Mouse (Mus musculus) MEL (cell line): ENCODE results near the gene Lrrfip1. TPM values are rescaled to one million over a fixed set of nuclear protein-coding genes. Genes with fewer than 3 reads are reported as not detected.

ENCODE experiments used
- DNase-seq: peaks from one replicate; pipeline ENCODE4 v3.0.0; 2011; ENCODE audit warnings: low read depth, low spot score
- H3K27ac ChIP-seq: 2 replicates; pipeline ENCODE4 v1.5.1; 2012; ENCODE audit warnings: low read depth, mild to moderate bottlenecking, control low read depth, low read length, moderate library complexity; ENCODE audit not compliant: control insufficient read depth
- H3K27me3 ChIP-seq, 2 experiments: fragments of 150-350 bp in 1 of 2; sonication (generic) in 1 of 2; 2 replicates each; pipeline ENCODE4 v1.6.1; 2012; ENCODE audit warnings: low read length in 2 of 2, mild to moderate bottlenecking in 2 of 2, improper control_type of control experiment in 1 of 2, moderate library complexity in 1 of 2; ENCODE audit not compliant: insufficient read depth in 2 of 2, control insufficient read depth in 1 of 2
- H3K36me3 ChIP-seq, 2 experiments: 2 replicates each; pipeline ENCODE4 v1.6.1; 2012 to 2014; ENCODE audit warnings: low read length in 2 of 2, improper control_type of control experiment in 1 of 2, inconsistent platforms in 1 of 2, mild to moderate bottlenecking in 1 of 2; ENCODE audit not compliant: insufficient read depth in 2 of 2, control insufficient read depth in 1 of 2
- H3K4me1 ChIP-seq, 2 experiments: fragments of 150-350 bp in 1 of 2; sonication (generic) in 1 of 2; 2 replicates each; pipeline ENCODE4 v1.6.1; 2012; ENCODE audit warnings: low read length in 2 of 2, improper control_type of control experiment in 1 of 2, mild to moderate bottlenecking in 1 of 2; ENCODE audit not compliant: insufficient read depth in 2 of 2, control insufficient read depth in 1 of 2
- H3K4me3 ChIP-seq, 2 experiments: fragments of 150-350 bp in 1 of 2; sonication (generic) in 1 of 2; 2 replicates each; pipeline ENCODE4 v1.5.1; 2012; ENCODE audit warnings: low read depth in 2 of 2, low read length in 2 of 2, mild to moderate bottlenecking in 2 of 2, moderate library complexity in 2 of 2, control low read depth in 1 of 2, improper control_type of control experiment in 1 of 2; ENCODE audit not compliant: control insufficient read depth in 1 of 2, insufficient read depth in 1 of 2
- H3K79me2 ChIP-seq: 2 replicates; pipeline ENCODE4 v1.6.1; 2012; ENCODE audit warnings: mild to moderate bottlenecking, low read length, moderate library complexity; ENCODE audit not compliant: control insufficient read depth, poor library complexity, insufficient read depth
- H3K9ac ChIP-seq: 2 replicates; pipeline ENCODE4 v1.6.1; 2012; ENCODE audit warnings: low read depth, mild to moderate bottlenecking, control low read depth, low read length, moderate library complexity; ENCODE audit not compliant: control insufficient read depth, poor library complexity, severe bottlenecking
- H3K9me3 ChIP-seq: fragments of 150-350 bp; sonication (generic); replicated peaks from 2 replicates; pipeline ENCODE4 v1.6.1; 2012; ENCODE audit warnings: mild to moderate bottlenecking, low read length, improper control_type of control experiment, moderate library complexity; ENCODE audit not compliant: insufficient read depth
- BHLHE40 ChIP-seq: IDR thresholded peaks from 2 replicates; pipeline ENCODE4 v1.6.1; 2012; ENCODE audit warnings: low read depth, mild to moderate bottlenecking, inconsistent platforms, low read length, improper control_type of control experiment, borderline replicate concordance
- CHD1 ChIP-seq: IDR thresholded peaks from 2 replicates; pipeline ENCODE4 v1.6.1; 2012; ENCODE audit warnings: low read depth, mild to moderate bottlenecking, inconsistent platforms, low read length, improper control_type of control experiment
- CHD2 ChIP-seq: IDR thresholded peaks from 2 replicates; pipeline ENCODE4 v1.6.1; 2011; ENCODE audit warnings: low read length, improper control_type of control experiment
- CTCF ChIP-seq, 3 experiments: IDR thresholded peaks in 2 of 3; conservative IDR thresholded peaks in 1 of 3; 2 replicates each; pipeline ENCODE4 v1.5.1; 2011 to 2012; ENCODE audit warnings: low read length in 3 of 3, low read depth in 2 of 3, mild to moderate bottlenecking in 2 of 3, improper control_type of control experiment in 1 of 3, inconsistent platforms in 1 of 3, mixed read lengths in 1 of 3, moderate library complexity in 1 of 3; ENCODE audit not compliant: control insufficient read depth in 1 of 3, insufficient read depth in 1 of 3, poor library complexity in 1 of 3, severe bottlenecking in 1 of 3
- E2F4 ChIP-seq: IDR thresholded peaks from 2 replicates; pipeline ENCODE4 v1.6.1; 2011; ENCODE audit warnings: low read depth, low read length, improper control_type of control experiment, borderline replicate concordance
- EP300 ChIP-seq, 2 experiments: IDR thresholded peaks; 2 replicates each; pipeline ENCODE4 v1.6.1; 2011; ENCODE audit warnings: improper control_type of control experiment in 2 of 2, low read length in 2 of 2, low read depth in 1 of 2, mild to moderate bottlenecking in 1 of 2
- ETS1 ChIP-seq: IDR thresholded peaks from 2 replicates; pipeline ENCODE4 v1.6.1; 2012; ENCODE audit warnings: low read depth, mild to moderate bottlenecking, inconsistent platforms, low read length, improper control_type of control experiment, moderate library complexity
- GABPA ChIP-seq: IDR thresholded peaks from 2 replicates; pipeline ENCODE4 v1.6.1; 2012; ENCODE audit warnings: low read depth, mild to moderate bottlenecking, inconsistent platforms, low read length, improper control_type of control experiment, moderate library complexity
- GATA1 ChIP-seq: IDR thresholded peaks from 2 replicates; pipeline ENCODE4 v1.6.1; 2011; ENCODE audit warnings: low read depth, low read length, improper control_type of control experiment
- HCFC1 ChIP-seq: IDR thresholded peaks from 2 replicates; pipeline ENCODE4 v1.6.1; 2012; ENCODE audit warnings: low read depth, mild to moderate bottlenecking, inconsistent platforms, low read length, improper control_type of control experiment, moderate library complexity
- JUND ChIP-seq: IDR thresholded peaks from 2 replicates; pipeline ENCODE4 v1.6.1; 2011; ENCODE audit warnings: low read depth, mild to moderate bottlenecking, improper control_type of control experiment, low read length
- KAT2A ChIP-seq: conservative IDR thresholded peaks from 2 replicates; pipeline ENCODE4 v1.6.1; 2012; ENCODE audit warnings: low read depth, low read length, improper control_type of control experiment, inconsistent platforms
- MAFK ChIP-seq: IDR thresholded peaks from 2 replicates; pipeline ENCODE4 v1.6.1; 2011; ENCODE audit warnings: low read depth, mild to moderate bottlenecking, low read length, improper control_type of control experiment, borderline replicate concordance
- MAX ChIP-seq: IDR thresholded peaks from 2 replicates; pipeline ENCODE4 v1.6.1; 2011; ENCODE audit warnings: low read length, improper control_type of control experiment
- MAZ ChIP-seq: IDR thresholded peaks from 2 replicates; pipeline ENCODE4 v1.6.1; 2012; ENCODE audit warnings: low read depth, mild to moderate bottlenecking, inconsistent platforms, low read length, improper control_type of control experiment
- MEF2A ChIP-seq: IDR thresholded peaks from 2 replicates; pipeline ENCODE4 v1.6.1; 2014; ENCODE audit warnings: low read depth, mild to moderate bottlenecking, inconsistent platforms, low read length, improper control_type of control experiment; ENCODE audit not compliant: poor library complexity, insufficient replicate concordance, severe bottlenecking; ENCODE audit errors: extremely low read depth
- MXI1 ChIP-seq: IDR thresholded peaks from 2 replicates; pipeline ENCODE4 v1.6.1; 2011; ENCODE audit warnings: mild to moderate bottlenecking, low read depth, low read length, improper control_type of control experiment
- MYB ChIP-seq: IDR thresholded peaks from 2 replicates; pipeline ENCODE4 v1.6.1; 2011; ENCODE audit warnings: mild to moderate bottlenecking, low read depth, low read length, improper control_type of control experiment
- MYC ChIP-seq: IDR thresholded peaks from 2 replicates; pipeline ENCODE4 v1.6.1; 2011; ENCODE audit warnings: low read depth, mild to moderate bottlenecking, low read length, improper control_type of control experiment, moderate library complexity
- NELFE ChIP-seq: IDR thresholded peaks from 2 replicates; pipeline ENCODE4 v1.6.1; 2011; ENCODE audit warnings: low read depth, low read length, improper control_type of control experiment
- NRF1 ChIP-seq: IDR thresholded peaks from 2 replicates; pipeline ENCODE4 v1.6.1; 2014; ENCODE audit warnings: low read depth, mild to moderate bottlenecking, inconsistent platforms, low read length, improper control_type of control experiment, moderate library complexity; ENCODE audit not compliant: poor library complexity, insufficient read depth, severe bottlenecking
- POLR2A ChIP-seq, 2 experiments: IDR thresholded peaks; 2 replicates each; pipeline ENCODE4 v1.6.1; 2011 to 2012; ENCODE audit warnings: low read length in 2 of 2, mild to moderate bottlenecking in 2 of 2, control low read depth in 1 of 2, improper control_type of control experiment in 1 of 2, low read depth in 1 of 2, moderate library complexity in 1 of 2; ENCODE audit not compliant: control insufficient read depth in 1 of 2, insufficient read depth in 1 of 2, poor library complexity in 1 of 2
- POLR2AphosphoS2 ChIP-seq: IDR thresholded peaks from 2 replicates; pipeline ENCODE4 v1.6.1; 2011; ENCODE audit warnings: low read length, improper control_type of control experiment
- POLR2AphosphoS5 ChIP-seq: IDR thresholded peaks from 2 replicates; pipeline ENCODE4 v1.6.1; 2012; ENCODE audit warnings: low read depth, borderline replicate concordance, mild to moderate bottlenecking, inconsistent platforms, low read length, moderate library complexity, mixed read lengths
- RAD21 ChIP-seq: IDR thresholded peaks from 2 replicates; pipeline ENCODE4 v1.6.1; 2011; ENCODE audit warnings: mild to moderate bottlenecking, low read depth, low read length, improper control_type of control experiment
- RCOR1 ChIP-seq: IDR thresholded peaks from 2 replicates; pipeline ENCODE4 v1.6.1; 2012; ENCODE audit warnings: low read depth, mild to moderate bottlenecking, inconsistent platforms, low read length, improper control_type of control experiment
- SIN3A ChIP-seq: IDR thresholded peaks from 2 replicates; pipeline ENCODE4 v1.6.1; 2012; ENCODE audit warnings: low read length, improper control_type of control experiment, inconsistent platforms
- TAL1 ChIP-seq: IDR thresholded peaks from 2 replicates; pipeline ENCODE4 v1.6.1; 2012; ENCODE audit warnings: mild to moderate bottlenecking, inconsistent platforms, low read length, moderate library complexity, mixed read lengths
- TCF12 ChIP-seq: IDR thresholded peaks from 2 replicates; pipeline ENCODE4 v1.6.1; 2014; ENCODE audit warnings: low read depth, mild to moderate bottlenecking, inconsistent platforms, low read length, improper control_type of control experiment, moderate library complexity
- UBTF ChIP-seq: IDR thresholded peaks from 2 replicates; pipeline ENCODE4 v1.6.1; 2012; ENCODE audit warnings: low read depth, mild to moderate bottlenecking, inconsistent platforms, low read length, improper control_type of control experiment, moderate library complexity, borderline replicate concordance; ENCODE audit not compliant: insufficient read depth
- USF1 ChIP-seq: IDR thresholded peaks from 2 replicates; pipeline ENCODE4 v1.6.1; 2014; ENCODE audit warnings: low read depth, mild to moderate bottlenecking, inconsistent platforms, low read length, improper control_type of control experiment, moderate library complexity
- USF2 ChIP-seq, 2 experiments: IDR thresholded peaks; 2 replicates each; pipeline ENCODE4 v1.6.1; 2011 to 2012; ENCODE audit warnings: improper control_type of control experiment in 2 of 2, low read length in 2 of 2, borderline replicate concordance in 1 of 2, inconsistent platforms in 1 of 2, low read depth in 1 of 2, mild to moderate bottlenecking in 1 of 2; ENCODE audit not compliant: insufficient read depth in 1 of 2
- ZC3H11A ChIP-seq: IDR thresholded peaks from 2 replicates; pipeline ENCODE4 v1.6.1; 2012; ENCODE audit warnings: low read depth, mild to moderate bottlenecking, inconsistent platforms, low read length, improper control_type of control experiment
- ZKSCAN1 ChIP-seq: IDR thresholded peaks from 2 replicates; pipeline ENCODE4 v1.6.1; 2012; ENCODE audit warnings: low read depth, mild to moderate bottlenecking, inconsistent platforms, low read length, improper control_type of control experiment, moderate library complexity
- ZMIZ1 ChIP-seq: IDR thresholded peaks from 2 replicates; pipeline ENCODE4 v1.6.1; 2012; ENCODE audit warnings: low read depth, mild to moderate bottlenecking, inconsistent platforms, low read length, improper control_type of control experiment, moderate library complexity
- ZNF384 ChIP-seq: IDR thresholded peaks from 2 replicates; pipeline ENCODE4 v1.6.1; 2012; ENCODE audit warnings: low read depth, mild to moderate bottlenecking, inconsistent platforms, low read length, improper control_type of control experiment
- polyA plus RNA-seq, 2 experiments: library from polyadenylated mRNA; stranded (reverse) in 1 of 2; unstranded in 1 of 2; fragments of >175 nt in 1 of 2; fragments of >200 nt in 1 of 2; gene quantifications; 2 replicates each; pipeline versions ENCODE4 v1.2.1 to v1.2.4; 2012; ENCODE audit warnings: low replicate concordance in 2 of 2, low read depth in 1 of 2; ENCODE audit not compliant: insufficient read length in 2 of 2, insufficient read depth in 1 of 2, missing spikeins in 1 of 2
- total RNA-seq: library from RNA; depleted of rRNA; stranded (reverse); fragments of 300-350 nt; gene quantifications from 2 replicates; pipeline ENCODE4 v1.2.3, GENCODE M21; 2012

Gene Lrrfip1
- total and polyA plus RNA-seq, 3 experiments = 12.9 to 15.4 TPM; not detected in 1

DNA sequence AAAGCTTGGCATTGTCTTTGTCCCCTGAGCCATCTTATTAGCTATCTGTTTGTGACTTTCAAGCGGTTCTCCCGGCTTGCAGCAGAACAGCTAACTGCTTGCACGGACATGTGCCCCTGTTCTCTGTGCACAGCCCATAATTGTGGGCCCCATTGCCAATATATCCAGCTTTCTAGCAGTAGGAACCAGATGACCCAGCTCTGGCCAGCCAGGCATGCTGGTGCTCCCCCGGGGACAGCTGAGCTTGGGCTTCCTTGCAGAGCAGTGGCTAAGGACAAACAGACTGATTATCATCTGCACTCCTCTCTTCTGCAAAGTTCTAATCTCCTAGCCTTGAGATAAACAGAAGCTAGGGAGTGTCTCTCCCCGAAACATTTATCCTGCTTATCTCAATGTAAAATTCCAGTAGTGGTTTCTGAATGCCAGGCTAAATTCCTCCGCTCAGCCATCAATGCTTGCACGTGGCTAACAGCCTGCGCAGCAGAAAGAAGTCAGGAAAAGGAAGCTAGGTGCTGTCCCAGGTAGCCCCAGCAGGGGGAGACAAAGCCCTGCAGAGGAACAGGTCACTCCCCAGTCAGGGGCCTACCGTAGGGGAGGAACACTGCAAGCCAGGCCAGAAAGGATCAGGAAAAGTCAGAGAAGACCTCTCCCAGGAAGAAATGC lies 25.5 kb upstream of the Lrrfip1 start:
- Histone ChIP-seq H3K27ac (no peak overlapping the region), H3K4me3 (no peak overlapping the region), H3K36me3 (no peaks in the 10 kb centered on the region), H3K9me3 (no peaks in the 10 kb centered on the region), H3K79me2 (no peaks in the 10 kb centered on the region), H3K9ac (no peak overlapping the region), H3K27me3 (no peaks in the 10 kb centered on the region), H3K4me1 (peaks cover 0 to 4% of the 10 kb centered on the region in 2 experiments; a peak in 2 of 4 replicates)
- DNase-seq = peak; percentile 76
- 0 out of 2 replicates have a peak, but pooled peaks have one; percentile 29 for TF ChIP-seq NRF1
- no peak for TF ChIP-seq KAT2A
- TF ChIP-seq POLR2AphosphoS5 = no peak
- no peak for TF ChIP-seq EP300 (IDR thresholded peaks at IDR 0.05; ENCODE audit: low read depth in 1 of 2, low read length in 2 of 2)
- TF ChIP-seq GABPA = no peak
- no peak for TF ChIP-seq USF1
- no peak for TF ChIP-seq MAZ
- TF ChIP-seq ZKSCAN1 = no peak
- TF ChIP-seq TAL1 = no peak
- TF ChIP-seq MAFK = no peak
- TF ChIP-seq RAD21 = no peak; the same call in none of the 2 replicates
- TF ChIP-seq MEF2A = no peak
- TF ChIP-seq RCOR1 = no peak
- no peak for TF ChIP-seq HCFC1
- TF ChIP-seq JUND = no peak
- no peak for TF ChIP-seq CHD1
- TF ChIP-seq TCF12 = no peak
- TF ChIP-seq ZC3H11A = peak; percentile 95
- TF ChIP-seq POLR2AphosphoS2 = no peak
- TF ChIP-seq BHLHE40 = no peak; the same call in 1 of the 2 replicates
- no peak for TF ChIP-seq USF2 (IDR thresholded peaks at IDR 0.05; ENCODE audit: borderline replicate concordance in 1 of 2, insufficient read depth in 1 of 2, low read depth in 1 of 2, low read length in 2 of 2)
- TF ChIP-seq SIN3A = no peak
- TF ChIP-seq ZMIZ1 = no peak
- no peak for TF ChIP-seq POLR2A (IDR thresholded peaks at IDR 0.05; ENCODE audit: control insufficient read depth in 1 of 2, insufficient read depth in 1 of 2, low read depth in 1 of 2, low read length in 2 of 2, poor library complexity in 1 of 2)
- TF ChIP-seq MAX = peak; percentile 52; the same call in 1 of the 2 replicates
- peak; percentile 40; the same call in 1 of the 2 replicates for TF ChIP-seq MXI1
- no peak for TF ChIP-seq E2F4
- no peak for TF ChIP-seq ZNF384
- TF ChIP-seq UBTF = no peak
- no peak for TF ChIP-seq MYB
- TF ChIP-seq ETS1 = no peak
- TF ChIP-seq CHD2 = no peak
- TF ChIP-seq NELFE = no peak
- no peak; the same call in 1 of the 2 replicates for TF ChIP-seq GATA1
- TF ChIP-seq MYC = peak; percentile 78
- TF ChIP-seq CTCF (IDR thresholded peaks at IDR 0.05 in 2 of 3, conservative IDR thresholded peaks at IDR 0.05 in 1 of 3; ENCODE audit: control insufficient read depth in 1 of 3, insufficient read depth in 1 of 3, low read depth in 2 of 3, low read length in 3 of 3, poor library complexity in 1 of 3, severe bottlenecking in 1 of 3) = peak; percentile 98 to 99 (median 98)
